Mouse (Mus musculus) forebrain, embryonic 11.5 days (tissue): ENCODE measurements around the gene Lfng. TPM values are rescaled to one million over a fixed set of nuclear protein-coding genes. Genes with fewer than 3 reads are reported as not detected.

ENCODE experiments used
- ATAC-seq: fragments of 200-750 bp; cut with Nextera tagmentation; replicated peaks from 2 replicates; pipeline ENCODE4 v1.8.0; 2017; ENCODE audit warnings: moderate TSS enrichment; ENCODE audit not compliant: low FRiP score
- DNase-seq: peaks from one replicate; pipeline ENCODE4 v3.0.0-alpha.2; 2017; ENCODE audit warnings: low spot score
- H3K27ac ChIP-seq: fragments of 300-500 bp; sonication (generic); 2 replicates; pipeline ENCODE4 v1.5.1; 2014; ENCODE audit warnings: low read depth, low read length
- H3K27me3 ChIP-seq: fragments of 300-500 bp; sonication (generic); 2 replicates; pipeline ENCODE4 v1.6.1; 2014; ENCODE audit warnings: mild to moderate bottlenecking, low read length, mixed read lengths; ENCODE audit not compliant: control insufficient read depth, insufficient read depth
- H3K36me3 ChIP-seq: fragments of 300-500 bp; sonication (generic); 2 replicates; pipeline ENCODE4 v1.6.1; 2014; ENCODE audit warnings: mild to moderate bottlenecking, low read length, moderate library complexity, mixed read lengths; ENCODE audit not compliant: control insufficient read depth, insufficient read depth
- H3K4me1 ChIP-seq: fragments of 300-500 bp; sonication (generic); replicated peaks from 2 replicates; pipeline ENCODE4 v1.6.1; 2014; ENCODE audit warnings: low read length, mixed read lengths; ENCODE audit not compliant: control insufficient read depth, insufficient read depth
- H3K4me2 ChIP-seq: fragments of 300-500 bp; sonication (generic); 2 replicates; pipeline ENCODE4 v1.6.1; 2014; ENCODE audit warnings: low read depth, mild to moderate bottlenecking, low read length, moderate library complexity, mixed read lengths; ENCODE audit not compliant: severe bottlenecking
- H3K4me3 ChIP-seq: fragments of 300-500 bp; sonication (generic); 2 replicates; pipeline ENCODE4 v1.5.1; 2014; ENCODE audit warnings: low read depth, low read length
- H3K9ac ChIP-seq: fragments of 300-500 bp; sonication (generic); 2 replicates; pipeline ENCODE4 v1.6.1; 2014; ENCODE audit warnings: low read length
- H3K9me3 ChIP-seq: fragments of 300-500 bp; sonication (generic); 2 replicates; pipeline ENCODE4 v1.6.1; 2016; ENCODE audit warnings: low read length, mixed read lengths; ENCODE audit not compliant: control insufficient read depth
- whole genome bisulfite sequencing: fragments of 180-500 bp; shearing (Covaris S2); extraction: QIAGEN DNeasy Blood & Tissue Kit; methylation state at CpG from one replicate; pipeline ENCODE4 v1.1.7; 2014; 5-methylcytosine and 5-hydroxymethylcytosine counted together
- polyA plus RNA-seq: library from polyadenylated mRNA; unstranded; fragments of >200 nt; fragmentation: Nextera tagmentation; extraction: Ambion mirVana; gene quantifications from 2 replicates; pipeline ENCODE4 v1.2.1, GENCODE M21; 2014

Gene Lfng
- polyA plus RNA-seq, 1 experiment from 2014 or later: 41.8 TPM

DNA sequence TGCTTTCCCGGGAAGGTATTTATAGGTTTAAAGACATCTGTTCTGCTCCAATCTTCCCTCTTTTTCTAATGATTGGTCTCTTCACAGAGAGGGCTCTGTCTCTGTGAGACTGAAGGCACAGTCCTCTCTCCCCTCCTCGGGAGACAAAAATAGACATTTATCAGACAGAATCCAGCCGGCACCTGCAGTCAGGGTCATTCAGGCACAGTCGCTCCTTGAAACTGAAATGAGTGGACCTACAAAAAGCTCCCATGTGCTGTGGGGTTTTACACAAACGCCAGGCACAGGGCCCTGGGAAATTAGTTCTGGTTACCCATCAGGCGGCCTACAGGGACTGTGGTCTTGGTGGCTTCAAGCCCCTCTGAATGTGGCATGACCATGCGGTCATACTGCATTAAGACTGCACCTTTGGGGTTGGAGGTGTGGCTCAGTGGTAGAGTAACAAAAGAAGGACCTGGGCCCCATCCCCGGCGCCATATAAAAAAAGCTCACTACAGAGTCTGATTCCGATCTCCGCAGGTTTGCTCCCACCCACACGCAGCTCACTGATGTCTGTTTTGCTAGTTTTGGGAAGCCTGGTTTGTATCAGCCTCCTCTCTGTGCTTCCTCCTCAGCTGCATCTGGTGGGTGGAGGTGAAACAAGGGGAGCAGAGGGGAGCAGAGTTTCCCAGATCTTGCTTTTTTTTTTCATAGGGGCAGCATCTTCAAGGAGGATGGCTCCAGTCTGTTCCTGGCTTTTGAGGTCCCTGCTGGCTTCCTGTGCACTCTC is 54.9 kb downstream of the Lfng start:
- H3K4me3 ChIP-seq: no peak overlapping the region
- H3K4me1 ChIP-seq: peaks cover 15% of the 10 kb centered on the region; the same call in 1 of the 2 replicates
- no peak for DNase-seq
- no peaks in the 10 kb centered on the region for H3K27me3 ChIP-seq
- H3K9ac ChIP-seq: no peak overlapping the region
- peak overlapping the region; percentile 37; the same call in 1 of the 2 replicates for H3K27ac ChIP-seq
- no peak overlapping the region for H3K4me2 ChIP-seq
- ATAC-seq: no peak
- 71% methylated on average over 12 of the region's 12 CpGs for WGBS
- H3K36me3 ChIP-seq: no peaks in the 10 kb centered on the region
- no peaks in the 10 kb centered on the region for H3K9me3 ChIP-seq

DNA sequence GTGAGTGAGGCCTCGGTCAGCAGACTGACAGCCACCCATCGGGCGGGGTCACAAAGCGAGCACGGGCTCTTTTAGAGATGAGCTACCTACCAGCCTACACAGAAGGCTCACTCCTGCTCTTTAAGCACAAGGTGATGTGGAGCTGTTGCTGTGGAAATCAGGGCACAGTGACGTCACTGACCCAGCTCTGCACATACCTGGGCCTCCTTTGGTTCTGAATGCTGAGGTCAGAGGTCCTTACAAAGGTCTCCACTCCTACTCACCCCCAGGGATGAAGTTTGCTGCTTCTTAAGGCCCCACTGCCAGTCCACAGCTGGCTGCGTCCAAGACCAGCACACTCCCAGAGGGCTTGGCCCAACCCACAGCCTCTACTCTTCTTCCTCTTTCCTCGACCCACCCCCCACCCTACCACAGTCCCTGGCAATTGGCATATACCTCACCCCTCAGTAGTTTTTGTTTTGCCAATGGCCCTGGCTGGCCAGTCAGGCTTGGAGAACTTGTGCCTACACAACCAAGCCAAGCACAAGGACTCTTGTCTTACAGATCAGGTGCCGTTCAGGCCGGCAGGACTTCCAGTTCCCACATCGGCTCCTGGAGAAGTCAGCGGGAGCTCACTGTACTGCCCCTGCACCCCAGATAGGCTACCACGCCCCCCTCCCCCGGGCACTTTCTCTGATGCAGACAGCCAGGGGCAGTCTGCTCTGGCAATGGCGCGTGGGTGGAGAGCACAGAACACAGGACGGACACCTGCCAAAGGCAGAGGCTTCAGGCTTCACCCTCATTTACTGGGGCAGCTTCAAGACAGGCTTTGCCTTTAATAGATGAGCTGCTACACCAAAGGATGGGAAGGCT is 55.8 kb downstream of the Lfng start:
- H3K4me3 ChIP-seq: no peak overlapping the region
- no peak overlapping the region for H3K27ac ChIP-seq
- H3K9me3 ChIP-seq: no peaks in the 10 kb centered on the region
- no peak for DNase-seq
- ATAC-seq: no peak
- peaks cover 15% of the 10 kb centered on the region; the same call in 1 of the 2 replicates for H3K4me1 ChIP-seq
- H3K36me3 ChIP-seq: no peaks in the 10 kb centered on the region
- H3K27me3 ChIP-seq: no peaks in the 10 kb centered on the region
- 0 out of 2 replicates have a peak overlapping the region, but pooled peaks have one; percentile 16 for H3K9ac ChIP-seq
- no peak overlapping the region for H3K4me2 ChIP-seq
- 76% methylated on average over 17 of the region's 17 CpGs for WGBS

DNA sequence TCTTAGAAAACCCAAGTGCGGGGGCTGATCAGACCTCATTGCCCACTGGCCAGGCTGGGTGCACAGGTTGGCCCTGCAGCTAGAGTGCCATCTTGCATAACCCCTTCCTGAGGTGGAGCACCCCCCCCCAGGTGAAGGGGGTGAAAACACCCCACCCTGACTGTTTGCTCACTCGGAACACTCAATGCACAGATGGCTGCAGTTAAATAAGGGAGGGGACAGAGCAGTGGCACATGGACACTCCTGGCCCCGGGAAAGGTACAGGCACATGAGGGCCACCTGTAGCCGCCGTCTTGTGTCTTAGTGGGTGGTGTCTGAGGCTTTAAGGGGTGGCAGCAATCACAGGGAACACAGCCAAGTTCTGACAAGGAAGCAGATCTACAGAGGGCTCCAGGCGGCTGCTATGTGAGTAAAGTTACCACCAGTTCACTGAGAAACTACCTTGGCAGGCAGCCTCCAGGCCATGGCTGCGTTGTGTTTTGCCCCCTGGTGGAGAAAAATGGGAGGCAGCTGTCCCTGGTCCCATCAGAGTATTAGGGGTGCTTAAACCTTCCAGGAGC is 56.6 kb downstream of the Lfng start:
- peaks cover 15% of the 10 kb centered on the region; the same call in 1 of the 2 replicates for H3K4me1 ChIP-seq
- no peaks in the 10 kb centered on the region for H3K27me3 ChIP-seq
- WGBS: 66% methylated on average over 7 of the region's 7 CpGs
- peaks cover 2% of the 10 kb centered on the region for H3K36me3 ChIP-seq
- DNase-seq (peak; percentile 82), ATAC-seq (no peak)
- no peak overlapping the region for H3K4me2 ChIP-seq
- H3K9me3 ChIP-seq: peaks cover 1% of the 10 kb centered on the region; the same call in 1 of the 2 replicates
- H3K9ac ChIP-seq: no peak overlapping the region
- no peak overlapping the region for H3K4me3 ChIP-seq
- 0 out of 2 replicates have a peak overlapping the region, but pooled peaks have one; percentile 6 for H3K27ac ChIP-seq

Other genes starting within 250 kb of the Lfng start
- gene Snx8, start 218.1 kb upstream of the Lfng start, polyA plus RNA-seq: 10.6 and 12.3 TPM in 2 replicates
- 177 and 215 TPM in 2 replicates for gene Eif3b, start 188.0 kb upstream of the Lfng start, polyA plus RNA-seq
- 0.09 TPM in 1 of 2 replicates, not detected in the other for gene Gm4869, start 161.7 kb upstream of the Lfng start, polyA plus RNA-seq
- gene Chst12, start 101.8 kb upstream of the Lfng start, polyA plus RNA-seq: 11.8 and 12.2 TPM in 2 replicates
- gene Grifin, start 42.2 kb upstream of the Lfng start, polyA plus RNA-seq: not detected in 2 replicates
- gene Ttyh3, start 41.7 kb downstream of the Lfng start, polyA plus RNA-seq: 83.3 and 91.5 TPM in 2 replicates
- gene Iqce, start 95.1 kb downstream of the Lfng start, polyA plus RNA-seq: 28.6 and 31.0 TPM in 2 replicates
- 17.0 and 17.1 TPM in 2 replicates for gene Brat1, start 97.7 kb downstream of the Lfng start, polyA plus RNA-seq
- 0.93 and 0.96 TPM in 2 replicates for gene Amz1, start 116.8 kb downstream of the Lfng start, polyA plus RNA-seq
- 49.7 and 58.9 TPM in 2 replicates for gene Gna12, start 223.1 kb downstream of the Lfng start, polyA plus RNA-seq